Mouse (Mus musculus) retina, postnatal 7 days (tissue): ENCODE data around the gene Unc13d.
"Not testable (repeated sequence)": the region's sequence is repeated elsewhere in the genome, so short reads cannot be mapped to it uniquely, and the experiment has no call there.

Source experiments
- DNase-seq: peaks from one replicate; pipeline ENCODE4 v3.0.0-alpha.2; 2012; ENCODE audit warnings: low read depth, low spot score

Gene Unc13d

DNA sequence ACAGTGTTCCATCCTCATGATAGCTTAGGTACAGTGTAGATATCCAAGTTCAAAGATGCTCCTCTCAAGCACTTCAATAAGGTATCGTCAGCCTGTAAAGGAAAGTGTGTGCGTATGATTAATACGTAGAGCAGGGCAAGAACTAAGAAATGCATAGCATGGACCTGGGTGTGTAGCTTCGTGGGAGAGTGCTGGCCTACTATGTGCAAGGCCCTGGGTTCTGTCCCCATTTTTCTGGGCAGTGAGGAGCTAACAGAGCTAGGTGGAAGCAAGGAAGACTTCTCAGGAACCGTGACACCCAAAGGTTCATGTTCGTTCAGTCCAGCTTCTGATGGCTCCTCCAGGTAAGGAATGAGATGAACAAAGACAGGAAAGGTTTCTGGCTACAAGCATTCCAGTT lies 32.6 kb downstream of the Unc13d start:
- no peak for DNase-seq

GRCm38 (mm10) chr11:116043286-116043685 lies 34.5 kb downstream of the Unc13d start:
- DNase-seq = no peak

DNA sequence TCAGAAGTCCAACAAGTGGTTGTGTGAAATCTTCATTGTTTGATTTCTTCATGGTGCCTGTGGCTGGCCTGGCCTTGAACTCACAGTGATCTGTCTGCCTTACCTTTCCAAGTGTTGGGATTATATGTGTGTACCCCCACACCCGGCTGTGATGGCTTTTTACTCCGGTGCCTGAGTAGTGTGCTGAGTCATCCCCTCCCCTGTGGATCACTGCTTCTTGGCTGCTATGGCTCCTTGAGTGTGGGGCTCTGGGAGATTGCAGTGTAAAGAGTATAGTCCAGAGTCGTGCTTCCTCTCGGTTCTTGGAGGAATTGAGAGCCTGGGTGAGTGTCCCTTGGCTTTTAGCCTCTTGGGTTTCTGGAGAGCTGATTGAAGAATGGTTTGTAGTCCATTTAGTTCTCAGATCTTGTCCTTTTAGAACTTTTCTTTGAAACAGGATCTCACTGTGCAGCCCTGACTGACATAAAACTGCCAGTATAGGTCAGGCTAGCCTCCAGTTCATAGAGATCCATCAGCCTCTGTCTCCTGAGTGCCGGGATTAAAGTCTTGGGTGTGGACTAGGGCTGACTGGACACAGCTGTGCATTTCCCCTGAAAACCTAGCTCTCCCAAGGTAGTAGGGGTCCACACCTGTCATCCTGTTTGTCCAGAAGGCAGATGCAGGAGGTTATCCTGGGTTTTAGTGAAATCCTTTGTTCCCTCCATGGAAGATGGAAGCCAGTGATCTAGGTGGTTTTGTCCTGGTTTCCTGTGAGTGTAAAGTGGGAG lies 35.2 kb downstream of the Unc13d start:
- DNase-seq = no peak

DNA sequence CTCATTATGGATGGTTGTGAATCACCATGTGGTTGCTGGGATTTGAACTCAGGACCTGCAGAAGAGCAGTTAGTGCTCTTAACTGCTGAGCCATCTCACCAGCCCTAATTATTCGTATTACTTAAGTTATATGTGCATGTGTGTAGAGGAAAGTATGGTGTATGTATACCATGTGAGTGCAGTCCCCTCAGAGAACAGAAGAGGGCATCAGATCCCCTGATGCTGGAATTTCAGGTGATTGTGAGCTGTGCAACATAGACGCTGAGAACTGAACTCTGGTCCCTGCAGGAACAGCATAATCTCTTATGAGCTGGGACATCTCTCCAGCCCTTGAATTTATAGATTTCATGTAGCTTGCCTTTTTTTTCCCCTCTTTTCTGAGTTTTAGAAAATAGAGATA lies 35.9 kb downstream of the Unc13d start:
- DNase-seq = no peak

GRCm38 (mm10) chr11:116040593-116040992 lies 37.2 kb downstream of the Unc13d start:
- DNase-seq = no peak

DNA sequence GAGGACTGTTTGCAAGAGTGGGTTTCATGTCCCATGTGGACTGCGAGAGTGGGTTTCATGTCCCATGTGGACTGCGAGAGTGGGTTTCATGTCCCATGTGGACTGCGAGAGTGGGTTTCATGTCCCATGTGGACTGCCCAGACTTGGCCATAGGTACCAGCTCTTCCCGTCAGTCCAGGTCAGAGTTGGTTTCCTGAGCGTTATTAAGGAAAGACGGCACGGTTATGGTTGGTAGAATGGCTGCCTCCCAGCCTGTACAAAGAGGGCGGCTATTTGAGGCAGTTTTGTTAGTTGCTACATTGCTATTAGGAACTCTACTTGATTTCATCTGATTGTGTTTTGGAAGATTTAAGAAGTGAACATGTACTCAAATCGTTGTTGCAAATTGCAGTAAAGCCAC lies 39.9 kb downstream of the Unc13d start:
- no peak for DNase-seq

DNA sequence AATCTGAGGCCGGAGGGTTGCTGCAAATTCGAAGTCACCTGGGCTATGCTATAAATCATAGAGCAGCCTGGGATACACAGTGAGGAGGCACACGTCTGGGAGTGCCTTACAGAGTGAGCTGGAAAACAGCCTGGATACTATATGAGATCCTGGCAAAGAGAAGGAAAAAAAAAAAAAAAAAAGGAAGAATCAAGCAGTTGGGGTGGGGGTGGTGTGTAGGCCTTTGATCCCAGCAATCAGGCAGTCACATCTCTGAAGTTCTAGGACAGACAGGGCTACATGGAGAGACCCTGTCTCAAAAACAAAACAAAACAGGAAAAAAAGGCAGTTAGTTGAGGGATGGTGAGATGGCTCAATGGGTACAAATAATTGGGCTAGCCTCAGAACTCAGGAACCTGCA lies 41.1 kb downstream of the Unc13d start:
- no peak for DNase-seq

DNA sequence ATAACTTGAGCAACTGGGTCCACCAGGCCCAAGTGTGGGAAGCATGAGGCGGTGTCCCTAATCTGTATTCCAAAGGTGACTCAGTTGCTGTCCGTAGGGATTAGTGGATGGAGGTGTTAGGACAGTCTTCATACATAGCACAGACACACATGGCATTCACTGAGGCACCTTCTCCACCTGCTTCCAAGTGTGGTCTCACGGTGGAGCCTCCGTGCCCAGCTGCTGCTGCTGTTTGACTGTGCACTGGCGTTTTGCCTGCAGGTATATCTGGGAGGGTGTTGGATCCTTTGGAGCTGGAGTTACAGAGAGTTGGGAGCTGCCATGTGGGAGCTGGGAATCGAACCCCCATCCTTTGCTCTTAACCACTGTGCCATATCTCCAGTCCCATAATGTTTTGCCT lies 43.2 kb downstream of the Unc13d start:
- no peak for DNase-seq

DNA sequence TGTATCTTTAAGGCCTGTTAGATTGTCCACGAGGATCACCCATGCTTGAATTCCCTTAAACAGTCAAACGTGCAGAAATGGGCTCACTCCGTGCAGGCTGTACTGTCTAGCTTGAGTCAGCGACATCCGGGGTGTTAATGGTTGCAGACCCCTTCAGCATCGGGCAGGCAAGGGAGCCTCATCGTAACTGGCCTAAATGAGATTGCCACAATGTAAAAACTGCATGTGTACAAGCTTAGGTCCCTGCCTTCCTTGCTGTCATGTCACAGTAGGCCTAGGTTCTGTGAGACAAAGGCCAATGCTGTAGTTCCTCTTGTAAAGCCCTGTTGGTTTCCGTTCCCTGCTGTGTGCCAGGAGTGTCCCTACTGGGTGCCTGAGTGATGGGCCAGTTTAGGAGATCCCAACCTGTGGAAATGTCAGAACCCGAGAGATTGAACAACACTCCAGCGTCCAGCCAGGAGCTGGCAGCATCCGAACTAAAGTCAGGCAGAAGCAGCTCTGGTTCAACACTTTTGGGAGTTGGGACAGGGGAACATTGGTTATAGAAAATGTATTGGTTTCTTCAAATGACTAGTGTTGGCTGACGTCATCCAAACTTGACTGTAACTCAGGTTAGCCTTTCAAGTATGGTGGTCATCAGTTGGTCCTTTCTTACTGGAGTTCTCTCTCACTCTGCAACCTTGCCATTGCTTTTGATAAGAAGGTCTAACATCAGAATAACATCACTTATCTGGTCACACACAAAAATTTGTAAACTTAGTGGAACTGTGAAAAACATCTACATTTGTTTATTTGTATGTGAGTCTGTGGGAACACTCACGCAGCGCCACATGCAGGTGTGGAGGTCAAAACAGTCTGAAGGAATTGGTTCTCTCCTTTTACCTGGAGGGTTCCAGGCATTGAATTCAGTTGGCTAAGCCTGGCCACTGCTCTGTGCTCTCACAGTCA lies 46.6 kb downstream of the Unc13d start:
- no peak for DNase-seq

GRCm38 (mm10) chr11:116030088-116030897 lies 47.5 kb downstream of the Unc13d start, which contains the start of gene Unk:
TSS of gene Unk (plus strand) at chr11:116030322.
- peak; percentile 97 for DNase-seq

DNA sequence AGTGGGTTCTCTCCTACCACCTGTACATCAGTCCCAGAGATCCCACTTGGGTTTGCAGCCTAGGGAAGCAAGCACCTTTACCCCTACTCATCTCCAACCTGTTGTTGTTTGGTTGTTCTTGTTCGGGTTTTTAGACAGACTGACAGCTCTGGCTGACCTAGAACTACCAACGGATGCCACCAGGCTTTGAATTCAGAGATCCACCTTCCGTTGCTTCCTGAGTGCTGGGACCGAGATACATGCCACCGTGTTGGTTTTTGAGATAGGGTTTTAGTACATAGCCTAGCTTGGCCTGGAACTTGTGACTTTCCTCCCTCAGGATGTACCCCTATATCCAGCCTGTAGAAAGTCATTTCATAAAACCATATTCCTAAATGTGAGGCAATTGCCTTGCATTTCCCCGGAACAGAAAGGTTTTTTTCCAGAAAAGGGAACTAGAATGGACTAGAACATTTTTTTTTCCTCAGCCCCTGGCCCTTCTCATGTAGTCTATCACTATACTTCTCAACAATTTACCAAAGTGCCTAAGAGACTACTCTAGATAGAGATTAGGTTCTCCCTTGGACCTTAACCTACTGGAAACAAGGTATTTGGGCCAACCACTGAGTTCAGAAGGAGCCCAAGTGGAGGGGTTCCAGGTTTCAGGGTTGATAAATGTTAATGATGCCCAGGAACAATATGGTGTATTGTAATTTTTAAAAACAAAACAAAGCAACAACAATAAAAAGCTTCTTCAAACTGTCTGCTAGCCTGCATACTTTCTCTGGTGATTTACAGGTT lies 48.5 kb downstream of the Unc13d start:
- no peak for DNase-seq

DNA sequence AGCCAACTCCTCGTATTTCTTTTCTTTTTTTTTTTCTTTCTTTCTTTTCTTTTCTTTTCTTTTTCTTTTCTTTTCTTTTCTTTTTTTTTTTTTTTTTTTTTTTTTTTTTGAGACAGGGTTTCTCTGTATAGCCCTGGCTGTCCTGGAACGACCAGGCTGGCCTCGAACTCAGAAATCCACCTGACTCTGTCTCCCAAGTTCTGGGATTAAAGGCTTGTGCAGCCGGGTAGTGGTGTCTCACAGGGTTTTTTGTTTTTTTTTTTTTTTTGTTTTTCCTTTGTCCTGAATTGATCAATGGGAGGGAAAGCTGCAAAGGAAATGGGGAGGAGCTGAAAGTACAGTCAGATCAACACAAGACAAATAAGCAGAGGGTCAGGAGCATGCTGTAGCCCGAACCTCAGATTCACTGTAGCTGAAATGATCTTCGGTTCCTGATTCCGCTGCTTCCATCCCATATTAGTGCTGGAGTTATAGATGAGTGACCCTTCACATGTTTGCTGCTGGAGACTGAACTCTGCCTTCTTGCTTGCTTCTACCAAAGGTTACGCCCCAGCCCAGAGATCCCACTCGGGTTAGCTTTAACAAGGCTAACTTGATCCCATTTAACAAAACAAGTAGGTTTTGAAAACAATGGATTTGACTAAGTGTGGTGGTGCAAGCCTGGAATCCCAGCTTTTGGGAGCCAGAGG lies 49.4 kb downstream of the Unc13d start:
- DNase-seq = no peak

DNA sequence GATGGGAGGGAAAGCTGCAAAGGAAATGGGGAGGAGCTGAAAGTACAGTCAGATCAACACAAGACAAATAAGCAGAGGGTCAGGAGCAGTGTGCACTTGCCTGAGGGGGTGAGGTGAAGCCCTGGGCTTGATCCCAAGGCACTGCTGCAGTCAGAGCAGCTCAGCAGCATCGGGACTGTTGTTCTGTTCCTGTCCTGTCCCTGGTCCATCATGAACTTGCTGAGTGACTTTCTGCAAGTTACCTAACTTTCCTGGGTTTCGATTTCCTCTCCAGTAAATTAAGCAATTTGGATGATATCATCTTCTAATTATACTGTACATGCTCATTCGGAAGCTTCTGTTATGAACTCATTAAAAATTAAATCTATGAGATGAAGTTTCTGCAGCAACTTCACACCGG lies 50.0 kb downstream of the Unc13d start, which contains the start of gene H3f3b:
Gene H3f3b, minus strand, starts transcription at position 207 of the 400 bp plus-strand sequence.
- DNase-seq = no peak

GRCm38 (mm10) chr11:116025056-116025845 lies 52.5 kb downstream of the Unc13d start:
- DNase-seq = no peak

- DNase-seq = peak; percentile 98
These were observed 53.4 kb downstream of the Unc13d start for GRCm38 (mm10) chr11:116024356-116024808.

DNA sequence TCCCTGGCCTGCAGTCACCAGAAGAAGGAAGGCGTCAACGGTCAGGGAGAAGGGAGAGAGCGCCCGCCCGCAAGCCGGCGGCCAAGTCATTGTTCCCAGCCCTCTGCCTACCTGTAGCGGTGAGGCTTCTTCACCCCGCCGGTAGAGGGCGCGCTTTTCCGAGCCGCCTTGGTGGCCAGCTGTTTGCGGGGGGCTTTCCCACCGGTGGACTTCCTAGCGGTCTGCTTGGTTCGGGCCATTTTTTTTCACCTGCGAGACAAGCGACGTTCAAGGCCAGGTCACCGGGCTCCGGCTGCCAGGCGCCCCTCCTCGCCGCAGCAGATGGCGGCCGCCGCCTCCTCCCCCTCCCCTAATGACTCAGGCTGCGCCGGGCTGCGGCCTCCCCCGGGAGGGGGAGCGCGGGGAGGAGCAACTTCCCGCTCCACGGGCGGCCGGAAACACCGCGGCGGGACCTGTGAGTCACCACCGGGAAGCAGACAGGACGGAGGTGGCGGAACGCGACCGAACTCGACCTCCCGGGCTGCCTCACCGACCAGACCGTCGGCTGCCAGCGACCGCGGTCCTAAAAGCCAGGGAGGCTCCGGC lies 53.9 kb downstream of the Unc13d start:
- peak; percentile 62 for DNase-seq

GRCm38 (mm10) chr11:116023074-116023770 lies 54.5 kb downstream of the Unc13d start:
- not testable (repeated sequence) for DNase-seq

DNA sequence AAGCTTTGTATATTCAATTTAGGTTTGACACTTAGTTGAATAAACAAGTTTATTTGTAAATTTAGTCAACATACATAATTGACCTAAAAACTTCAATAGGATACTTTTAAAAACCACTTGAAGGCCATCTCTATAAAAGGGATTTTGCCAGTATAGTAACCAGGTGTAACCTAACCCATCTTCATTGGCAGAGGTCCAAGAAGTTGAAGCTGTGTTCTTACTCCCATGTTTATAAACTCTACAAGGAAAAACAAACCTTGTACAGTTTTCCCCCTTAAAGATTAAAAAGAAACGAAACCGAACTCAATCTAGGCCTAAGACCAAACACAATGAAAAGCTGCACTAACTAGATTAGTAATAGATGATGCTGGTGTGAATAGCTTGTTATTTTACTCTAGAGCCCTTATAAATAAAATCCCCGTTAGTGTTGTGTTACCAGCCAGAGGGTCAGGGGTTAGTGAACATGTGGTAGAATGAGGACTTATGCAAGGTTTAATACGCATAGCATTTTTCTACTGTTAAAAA lies 55.4 kb downstream of the Unc13d start:
- DNase-seq = no peak
